Mouse (Mus musculus) heart, adult 2 months (tissue): ENCODE measurements around the gene Cby1. TPM values are rescaled to one million over a fixed set of nuclear protein-coding genes. Genes with fewer than 3 reads are reported as not detected.
"Not testable (repeated sequence)": the region's sequence is repeated elsewhere in the genome, so short reads cannot be mapped to it uniquely, and the experiment has no call there.

Source experiments
- DNase-seq, 2 experiments: peaks; one replicate each; pipeline ENCODE4 v3.0.0; 2021
- H3K27ac ChIP-seq: fragments of 200-600 bp; 2 replicates; pipeline ENCODE4 v1.8.1; 2022
- H3K27me3 ChIP-seq: fragments of 200-500 bp; 2 replicates; pipeline ENCODE4 v1.6.1; 2012; ENCODE audit warnings: mild to moderate bottlenecking, low read length, inconsistent platforms, mixed read lengths; ENCODE audit not compliant: control insufficient read depth, insufficient read depth
- H3K36me3 ChIP-seq: fragments of 200-500 bp; 2 replicates; pipeline ENCODE4 v1.6.1; 2012; ENCODE audit warnings: low read length, inconsistent platforms; ENCODE audit not compliant: control insufficient read depth, insufficient read depth
- H3K4me1 ChIP-seq: fragments of 200-500 bp; 2 replicates; pipeline ENCODE4 v1.6.1; 2011; ENCODE audit warnings: low read length; ENCODE audit not compliant: control insufficient read depth, insufficient read depth
- H3K4me3 ChIP-seq: fragments of 200-600 bp; 2 replicates; pipeline ENCODE4 v1.8.1; 2022
- H3K79me2 ChIP-seq: fragments of 200-500 bp; replicated peaks from 2 replicates; pipeline ENCODE4 v1.6.1; 2012; ENCODE audit warnings: mild to moderate bottlenecking, inconsistent platforms, low read length, moderate library complexity, mixed read lengths; ENCODE audit not compliant: control insufficient read depth, insufficient read depth
- H3K9ac ChIP-seq: fragments of 200-500 bp; 2 replicates; pipeline ENCODE4 v1.6.1; 2012; ENCODE audit warnings: low read depth, mild to moderate bottlenecking, control low read depth, inconsistent platforms, low read length, mixed read lengths
- CTCF ChIP-seq: fragments of 200-600 bp; IDR thresholded peaks from 2 replicates; pipeline ENCODE4 v1.8.1; 2022; ENCODE audit warnings: antibody characterized with exemption, mild to moderate bottlenecking, moderate library complexity
- EP300 ChIP-seq: fragments of 200-500 bp; IDR thresholded peaks from 2 replicates; pipeline ENCODE4 v1.6.1; 2011; ENCODE audit warnings: low read depth, low read length, control low read depth; ENCODE audit not compliant: insufficient read depth
- POLR2A ChIP-seq: fragments of 200-500 bp; IDR thresholded peaks from 2 replicates; pipeline ENCODE4 v1.6.1; 2011; ENCODE audit warnings: mild to moderate bottlenecking, low read depth, low read length, control low read depth; ENCODE audit not compliant: insufficient read depth
- WGBS: fragments of 180-500 bp; shearing (Covaris S2); methylation state at CpG from one replicate; pipeline ENCODE4 v1.1.7; 2018; 5-methylcytosine and 5-hydroxymethylcytosine counted together
- intact Hi-C: fragments of 180-260 bp; cut with DNase I; formaldehyde crosslinking; loops from one replicate; pipeline ENCODE4 v1.15.1; 2025
- polyA plus RNA-seq: library from polyadenylated mRNA; depleted of rRNA; stranded (reverse); fragments of >200 nt; gene quantifications from 2 replicates; pipeline ENCODE4 v1.2.3, GENCODE M21; 2012
- total RNA-seq, 2 experiments: library from RNA; stranded (reverse); gene quantifications; 2 replicates each; pipeline ENCODE4 v1.2.3; 2021

The Cby1 gene
- total and polyA plus RNA-seq, 3 experiments: 10.1 to 19.3 (median 18.6) TPM

GRCm38 (mm10) chr15:79670249-79670971 is 11.4 kb downstream of the Cby1 start, which contains the start of gene Tomm22:
Tomm22 (plus strand) TSS chr15:79670861.
- peak within 1 kb of the TSS; percentile 86 for H3K9ac ChIP-seq
- DNase-seq: peak; percentile 90 to 92
- 0 out of 2 replicates have a peak, but pooled peaks cover 2% of the 10 kb centered on the region for H3K79me2 ChIP-seq
- intact Hi-C loops: loop anchor here (1.0 kb wide), 1 partner anchor 12 kb away; the partner anchor contains the start of gene Fam227a
- H3K27me3 ChIP-seq: no peaks in the 10 kb centered on the region
- TF ChIP-seq CTCF (peak; percentile 75), EP300 (peak; percentile 53; the same call in 1 of the 2 replicates), POLR2A (peak; percentile 39; the same call in 1 of the 2 replicates)
- H3K36me3 ChIP-seq: no peaks in the 10 kb centered on the region
- H3K27ac ChIP-seq: peak within 1 kb of the TSS; percentile 70
- H3K4me3 ChIP-seq: peak within 1 kb of the TSS; percentile 98
- peaks cover 2% of the 10 kb centered on the region; the same call in 1 of the 2 replicates for H3K4me1 ChIP-seq
- WGBS: 15% methylated on average over 33 of the region's 33 CpGs

GRCm38 (mm10) chr15:79670972-79671299 is 11.9 kb downstream of the Cby1 start:
- intact Hi-C loops: loop anchor here (1.0 kb wide), 1 partner anchor 13 kb away; the partner anchor contains the start of gene Fam227a
- no peaks in the 10 kb centered on the region for H3K36me3 ChIP-seq
- peak overlapping the region; percentile 98 for H3K4me3 ChIP-seq
- no peak for DNase-seq
- WGBS: under 1% methylated on average over 36 of the region's 37 CpGs
- peaks cover 2% of the 10 kb centered on the region; the same call in 1 of the 2 replicates for H3K4me1 ChIP-seq
- H3K79me2 ChIP-seq: 0 out of 2 replicates have a peak, but pooled peaks cover 2% of the 10 kb centered on the region
- H3K27ac ChIP-seq: peak overlapping the region; percentile 70
- TF ChIP-seq EP300 (no peak), CTCF (no peak), POLR2A (no peak)
- H3K27me3 ChIP-seq: no peaks in the 10 kb centered on the region
- H3K9ac ChIP-seq: peak overlapping the region; percentile 86

- not testable (repeated sequence) for H3K9ac ChIP-seq
Measured at GRCm38 (mm10) chr15:79671828-79672348, 12.9 kb downstream of the Cby1 start.

GRCm38 (mm10) chr15:79677936-79678335 is 18.9 kb downstream of the Cby1 start:
- DNase-seq: no peak
- H3K36me3 ChIP-seq: no peaks in the 10 kb centered on the region; the same call in 1 of the 2 replicates
- TF ChIP-seq POLR2A: no peak
- TF ChIP-seq EP300: no peak
- TF ChIP-seq CTCF: no peak
- H3K79me2 ChIP-seq: no peaks in the 10 kb centered on the region
- H3K4me3 ChIP-seq: no peak overlapping the region
- H3K27ac ChIP-seq: no peak overlapping the region
- no peak overlapping the region for H3K9ac ChIP-seq
- peaks cover 1% of the 10 kb centered on the region for H3K4me1 ChIP-seq
- intact Hi-C loops: no loop called here
- 89% methylated on average over 2 of the region's 2 CpGs for WGBS
- H3K27me3 ChIP-seq: no peaks in the 10 kb centered on the region

More at GRCm38 (mm10) chr15:79671828-79672348, 12.9 kb downstream of the Cby1 start:
- not testable (repeated sequence) for H3K79me2 ChIP-seq, H3K27ac ChIP-seq, H3K4me1 ChIP-seq, DNase-seq, H3K27me3 ChIP-seq, H3K36me3 ChIP-seq
- intact Hi-C loops: loop anchor here (2.0 kb wide), 1 partner anchor 15 kb away; the partner anchor contains the start of gene Josd1
- H3K4me3 ChIP-seq: peak overlapping the region; percentile 21
- 59% methylated on average over 11 of the region's 11 CpGs for WGBS

GRCm38 (mm10) chr15:79681973-79682372 is 23.0 kb downstream of the Cby1 start:
- H3K4me3 ChIP-seq: no peak overlapping the region
- peaks cover 20% of the 10 kb centered on the region for H3K4me1 ChIP-seq
- H3K79me2 ChIP-seq: peaks cover 4% of the 10 kb centered on the region
- no peak overlapping the region for H3K9ac ChIP-seq
- DNase-seq: no peak
- H3K27me3 ChIP-seq: no peaks in the 10 kb centered on the region
- 85% methylated on average over 4 of the region's 4 CpGs for WGBS
- no peak overlapping the region for H3K27ac ChIP-seq
- TF ChIP-seq CTCF: no peak
- no peak for TF ChIP-seq POLR2A
- no peak for TF ChIP-seq EP300
- intact Hi-C loops: no loop called here
- H3K36me3 ChIP-seq: peaks cover 3% of the 10 kb centered on the region

GRCm38 (mm10) chr15:79683146-79683545 is 24.1 kb downstream of the Cby1 start:
- 63% methylated on average over 6 of the region's 6 CpGs for WGBS

More at GRCm38 (mm10) chr15:79683146-79683545, 24.1 kb downstream of the Cby1 start:
- Histone ChIP-seq H3K27me3 (no peaks in the 10 kb centered on the region), H3K4me3 (no peak overlapping the region), H3K79me2 (peaks cover 6% of the 10 kb centered on the region), H3K4me1 (peaks cover 20% of the 10 kb centered on the region), H3K36me3 (peaks cover 3% of the 10 kb centered on the region), H3K27ac (peak overlapping the region; percentile 11; the same call in 1 of the 2 replicates), H3K9ac (no peak overlapping the region)
- no peak for TF ChIP-seq CTCF
- no peak for TF ChIP-seq EP300
- no peak for TF ChIP-seq POLR2A
- no peak for DNase-seq
- intact Hi-C loops: no loop called here
